Mouse (Mus musculus) urinary bladder, postnatal 14 days (tissue): ENCODE measurements around the gene Fgf11.

ENCODE experiments used
- DNase-seq: peaks from one replicate; pipeline ENCODE4 v3.0.0; 2021; ENCODE audit warnings: low spot score

The Fgf11 gene

GRCm38 (mm10) chr11:69801379-69801977 lies at the start of gene Fgf11:
Fgf11 (minus strand) TSS chr11:69801857.
- peak; percentile 14 for DNase-seq

GRCm38 (mm10) chr11:69850754-69851153 lies 49.1 kb upstream of the Fgf11 start:
- no peak for DNase-seq

- no peak for DNase-seq
These were observed 48.2 kb upstream of the Fgf11 start for GRCm38 (mm10) chr11:69849884-69850283.

GRCm38 (mm10) chr11:69849128-69849527 lies 47.5 kb upstream of the Fgf11 start:
- DNase-seq, result no peak

- DNase-seq, result no peak
These were observed 46.4 kb upstream of the Fgf11 start for GRCm38 (mm10) chr11:69848021-69848420.

GRCm38 (mm10) chr11:69846738-69847688 lies 45.4 kb upstream of the Fgf11 start:
- peak; percentile 67 for DNase-seq

- DNase-seq, result peak; percentile 89
These were observed 44.6 kb upstream of the Fgf11 start, which contains the start of gene Plscr3 for GRCm38 (mm10) chr11:69846198-69846680. Plscr3 (plus strand) TSS chr11:69846376.

- DNase-seq, result no peak
These were observed 37.1 kb upstream of the Fgf11 start for GRCm38 (mm10) chr11:69838714-69839104.

- peak; percentile 96 for DNase-seq
These were observed 36.5 kb upstream of the Fgf11 start, which contains the start of gene Tmem256 for GRCm38 (mm10) chr11:69837952-69838713. Tmem256 (plus strand) TSS chr11:69838514.

GRCm38 (mm10) chr11:69837604-69837951 lies 35.9 kb upstream of the Fgf11 start, which contains the start of gene Nlgn2:
Nlgn2 (minus strand) TSS chr11:69837784.
- DNase-seq, result no peak

GRCm38 (mm10) chr11:69836703-69837576 lies 35.3 kb upstream of the Fgf11 start:
- peak; percentile 39 for DNase-seq

GRCm38 (mm10) chr11:69835966-69836335 lies 34.3 kb upstream of the Fgf11 start:
- DNase-seq, result no peak

- DNase-seq, result no peak
These were observed 33.8 kb upstream of the Fgf11 start for GRCm38 (mm10) chr11:69835326-69835965.

- DNase-seq, result peak; percentile 50
These were observed 32.4 kb upstream of the Fgf11 start for GRCm38 (mm10) chr11:69834001-69834549.

- no peak for DNase-seq
These were observed 31.9 kb upstream of the Fgf11 start for GRCm38 (mm10) chr11:69833554-69833953.

- no peak for DNase-seq
These were observed 27.2 kb upstream of the Fgf11 start for GRCm38 (mm10) chr11:69828832-69829231.

GRCm38 (mm10) chr11:69823456-69823855 lies 21.8 kb upstream of the Fgf11 start:
- DNase-seq, result no peak

GRCm38 (mm10) chr11:69822080-69822479 lies 20.4 kb upstream of the Fgf11 start, which contains the start of gene Spem1:
Spem1 (minus strand) TSS chr11:69822180.
- no peak for DNase-seq

- DNase-seq, result no peak
These were observed 17.2 kb upstream of the Fgf11 start for GRCm38 (mm10) chr11:69818871-69819270.

GRCm38 (mm10) chr11:69818365-69818764 lies 16.7 kb upstream of the Fgf11 start, which contains the start of gene Spem2:
Spem2 (minus strand) TSS chr11:69818465.
- DNase-seq, result no peak
